Mouse (Mus musculus) liver, embryonic 13.5 days (tissue): Measurements from ENCODE around the gene Cstb. TPM values are rescaled to one million over a fixed set of nuclear protein-coding genes. Genes with fewer than 3 reads are reported as not detected.

ENCODE experiments used
- ATAC-seq: fragments of 200-750 bp; cut with Nextera tagmentation; 2 replicates; pipeline ENCODE4 v1.8.0; 2017; ENCODE audit warnings: low read depth, mild to moderate bottlenecking, moderate number of reproducible peaks, moderate library complexity
- DNase-seq: peaks from one replicate; pipeline ENCODE4 v3.0.0; 2022
- H3K27ac ChIP-seq: fragments of 300-500 bp; sonication (generic); 2 replicates; pipeline ENCODE4 v1.5.1; 2015; ENCODE audit warnings: moderate library complexity, mild to moderate bottlenecking, inconsistent platforms
- H3K27me3 ChIP-seq: fragments of 300-500 bp; sonication (generic); 2 replicates; pipeline ENCODE4 v1.6.1; 2015; ENCODE audit warnings: mild to moderate bottlenecking, inconsistent platforms
- H3K36me3 ChIP-seq: fragments of 300-500 bp; sonication (generic); 2 replicates; pipeline ENCODE4 v1.6.1; 2015; ENCODE audit warnings: mild to moderate bottlenecking, inconsistent platforms
- H3K4me1 ChIP-seq: fragments of 300-500 bp; sonication (generic); replicated peaks from 2 replicates; pipeline ENCODE4 v1.6.1; 2015; ENCODE audit warnings: inconsistent platforms
- H3K4me2 ChIP-seq: fragments of 300-500 bp; sonication (generic); 2 replicates; pipeline ENCODE4 v1.6.1; 2015; ENCODE audit warnings: inconsistent platforms, mild to moderate bottlenecking, moderate library complexity
- H3K4me3 ChIP-seq: fragments of 300-500 bp; sonication (generic); replicated peaks from 2 replicates; pipeline ENCODE4 v1.5.1; 2015; ENCODE audit warnings: mild to moderate bottlenecking, inconsistent platforms
- H3K9ac ChIP-seq: fragments of 300-500 bp; sonication (generic); 2 replicates; pipeline ENCODE4 v1.6.1; 2015; ENCODE audit warnings: mild to moderate bottlenecking, inconsistent platforms
- H3K9me3 ChIP-seq: fragments of 300-500 bp; sonication (generic); replicated peaks from 2 replicates; pipeline ENCODE4 v1.6.1; 2016; ENCODE audit warnings: inconsistent platforms
- WGBS: fragments of 180-500 bp; shearing (Covaris S2); methylation state at CpG from one replicate; pipeline ENCODE4 v1.1.7; 2015; ENCODE audit not compliant: insufficient replicate concordance; 5-methylcytosine and 5-hydroxymethylcytosine counted together
- polyA plus RNA-seq: library from polyadenylated mRNA; unstranded; fragments of >200 nt; fragmentation: Nextera tagmentation; extraction: Ambion mirVana; gene quantifications from 2 replicates; pipeline ENCODE4 v1.2.1, GENCODE M21; 2015

Cstb gene
- polyA plus RNA-seq, 1 experiment from 2014 or later: 97.6 TPM

DNA sequence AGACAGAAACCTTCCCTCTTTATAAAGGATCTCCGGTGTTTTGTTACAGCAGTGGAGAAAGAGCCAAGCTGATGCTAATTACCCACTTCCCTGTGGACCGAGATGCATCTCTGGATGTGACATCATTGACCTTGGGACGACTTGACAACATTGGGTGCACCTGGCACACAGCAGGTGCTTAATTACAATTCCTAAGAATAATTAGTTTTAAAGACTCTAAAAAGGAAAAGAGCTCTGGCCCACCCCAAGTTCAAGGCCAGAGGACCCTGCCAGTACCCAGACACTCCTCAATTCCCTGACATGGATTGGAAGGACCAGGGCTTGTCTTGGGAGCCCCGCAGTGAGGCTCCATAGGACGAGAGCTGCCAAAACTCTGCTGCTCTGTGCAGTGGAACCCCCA is 16.1 kb downstream of the Cstb start:
- H3K9me3 ChIP-seq: no peaks in the 10 kb centered on the region
- peaks cover 25% of the 10 kb centered on the region for H3K36me3 ChIP-seq
- DNase-seq (no peak), ATAC-seq (no peak)
- no peak overlapping the region for H3K4me3 ChIP-seq
- no peak overlapping the region for H3K9ac ChIP-seq
- no peaks in the 10 kb centered on the region for H3K4me1 ChIP-seq
- H3K4me2 ChIP-seq: no peak overlapping the region
- no peak overlapping the region for H3K27ac ChIP-seq
- no peaks in the 10 kb centered on the region for H3K27me3 ChIP-seq
- WGBS: 74% methylated on average over 5 of the region's 5 CpGs

DNA sequence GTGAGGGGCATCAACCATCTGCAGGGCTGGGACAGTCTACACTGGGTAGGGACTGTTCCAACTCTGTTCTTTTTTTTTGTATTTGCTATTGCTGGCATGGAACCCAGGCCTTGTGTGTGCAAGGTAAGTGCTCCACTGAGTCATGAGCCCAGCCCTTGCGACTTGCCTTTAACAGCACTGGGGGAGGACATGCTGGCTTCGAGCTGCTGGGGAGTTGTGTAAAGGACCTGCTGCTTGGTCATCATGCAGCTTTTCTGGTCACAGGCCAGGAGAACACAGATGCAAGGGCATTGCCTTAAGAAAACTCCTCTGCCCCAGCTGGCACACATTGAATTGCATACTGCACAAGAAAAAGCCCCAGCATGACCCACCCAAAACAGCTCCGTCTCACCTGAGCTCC is 16.8 kb downstream of the Cstb start:
- peaks cover 32% of the 10 kb centered on the region for H3K36me3 ChIP-seq
- no peaks in the 10 kb centered on the region for H3K27me3 ChIP-seq
- H3K9ac ChIP-seq: no peak overlapping the region
- no peak overlapping the region for H3K4me3 ChIP-seq
- 74% methylated on average over 3 of the region's 3 CpGs for WGBS
- H3K4me1 ChIP-seq: no peaks in the 10 kb centered on the region
- no peak overlapping the region for H3K27ac ChIP-seq
- no peaks in the 10 kb centered on the region for H3K9me3 ChIP-seq
- no peak overlapping the region for H3K4me2 ChIP-seq
- no peak for ATAC-seq
- DNase-seq: no peak

DNA sequence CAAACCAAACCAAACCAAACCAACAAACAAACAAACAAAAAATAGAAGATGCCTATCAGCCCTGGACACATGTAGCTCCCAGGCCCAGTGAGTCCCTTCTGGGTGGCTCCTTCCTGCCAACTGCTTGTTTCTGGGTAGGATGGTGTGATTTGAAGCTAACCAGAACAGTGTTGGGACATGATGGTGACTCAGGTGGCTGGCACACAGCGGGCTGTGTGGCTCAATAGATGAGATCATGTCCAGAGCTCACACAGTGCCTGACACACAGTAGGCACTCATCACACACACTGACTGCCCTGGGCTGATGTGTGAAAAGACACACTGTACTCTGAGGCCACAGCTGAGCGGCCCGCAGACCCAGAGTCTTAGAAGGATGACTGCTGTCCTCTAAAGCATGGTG is 20.7 kb downstream of the Cstb start:
- Histone ChIP-seq H3K27me3 (no peaks in the 10 kb centered on the region), H3K36me3 (peaks cover 62% of the 10 kb centered on the region), H3K9me3 (no peaks in the 10 kb centered on the region), H3K9ac (no peak overlapping the region), H3K27ac (no peak overlapping the region), H3K4me1 (no peaks in the 10 kb centered on the region), H3K4me3 (no peak overlapping the region), H3K4me2 (no peak overlapping the region)
- DNase-seq: no peak
- WGBS: 81% methylated on average over 3 of the region's 3 CpGs
- ATAC-seq: no peak

DNA sequence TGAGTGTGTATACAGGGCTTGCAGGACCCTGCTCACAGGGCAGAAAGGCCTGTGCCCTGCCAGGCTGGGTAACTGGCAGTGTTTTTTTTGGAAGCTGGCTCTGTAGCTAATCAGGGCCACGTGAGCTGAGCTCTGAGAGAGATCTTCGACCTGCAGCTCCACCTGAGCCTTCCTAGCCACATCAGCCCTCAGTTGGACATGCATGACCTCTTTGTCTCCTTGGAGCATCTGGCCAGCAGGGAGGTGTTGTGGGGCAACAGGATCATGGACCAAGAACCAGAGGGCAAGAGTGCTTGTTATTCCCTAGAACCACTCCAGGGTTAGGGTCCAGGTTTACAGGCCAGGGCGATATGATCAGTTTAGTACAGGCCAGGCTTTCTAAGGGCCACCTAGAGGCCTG is 21.9 kb downstream of the Cstb start:
- no peak overlapping the region for H3K4me2 ChIP-seq
- H3K27me3 ChIP-seq: no peaks in the 10 kb centered on the region
- H3K27ac ChIP-seq: no peak overlapping the region
- H3K4me1 ChIP-seq: no peaks in the 10 kb centered on the region
- 59% methylated on average over 3 of the region's 3 CpGs for WGBS
- no peak overlapping the region for H3K9ac ChIP-seq
- H3K36me3 ChIP-seq: peaks cover 58% of the 10 kb centered on the region
- ATAC-seq (no peak), DNase-seq (no peak)
- H3K9me3 ChIP-seq: no peaks in the 10 kb centered on the region
- no peak overlapping the region for H3K4me3 ChIP-seq

DNA sequence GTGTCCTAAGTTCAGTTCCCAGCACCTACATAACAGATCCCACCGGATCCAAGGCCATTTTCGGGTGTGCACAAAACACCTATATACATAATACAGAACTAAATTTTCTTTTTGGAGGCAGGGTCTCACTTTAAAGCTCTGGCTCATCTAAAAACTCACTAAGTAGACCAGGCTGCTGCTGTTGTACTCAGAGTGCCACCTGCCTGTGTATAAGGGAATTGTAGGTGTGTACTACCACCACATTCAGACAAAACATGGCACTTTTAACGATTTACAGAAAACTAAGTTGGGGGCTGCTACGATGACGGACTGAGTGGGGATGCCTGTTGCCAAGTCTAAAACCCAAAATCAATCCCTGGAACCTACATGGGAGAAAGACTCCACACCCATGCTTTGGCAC is 25.3 kb downstream of the Cstb start:
- H3K27me3 ChIP-seq: no peaks in the 10 kb centered on the region
- 78% methylated on average over 5 of the region's 5 CpGs for WGBS

DNA sequence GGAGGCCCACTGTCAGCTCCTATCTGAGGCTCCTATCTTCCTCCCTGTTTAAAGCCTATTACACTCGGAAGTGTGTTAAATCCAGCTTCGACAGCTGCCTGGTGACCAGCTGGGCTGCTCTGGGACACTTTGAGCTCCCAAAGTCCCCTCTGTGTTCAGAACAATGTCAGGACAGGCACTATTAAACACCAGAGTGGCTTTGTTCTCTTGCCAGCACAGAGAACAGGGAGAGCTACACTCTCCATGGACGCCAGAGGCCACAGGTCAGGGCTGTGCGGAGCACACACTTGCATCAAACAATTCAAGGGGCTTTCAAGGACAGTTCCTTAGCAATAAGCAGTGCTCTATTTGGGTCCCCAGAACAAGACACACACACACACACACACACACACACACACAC is 27.2 kb downstream of the Cstb start:
- Histone ChIP-seq H3K4me2 (no peak overlapping the region), H3K27me3 (no peaks in the 10 kb centered on the region), H3K27ac (no peak overlapping the region), H3K36me3 (peaks cover 27% of the 10 kb centered on the region), H3K9ac (no peak overlapping the region), H3K4me1 (peaks cover 7% of the 10 kb centered on the region), H3K9me3 (no peaks in the 10 kb centered on the region), H3K4me3 (no peak overlapping the region)
- 73% methylated on average over 4 of the region's 4 CpGs for WGBS
- no peak for DNase-seq
- ATAC-seq: no peak

More for the DNA sequence above, 25.3 kb downstream of the Cstb start:
- H3K27ac ChIP-seq: no peak overlapping the region
- no peaks in the 10 kb centered on the region for H3K9me3 ChIP-seq
- DNase-seq (no peak), ATAC-seq (no peak)
- H3K4me2 ChIP-seq: no peak overlapping the region
- peaks cover 42% of the 10 kb centered on the region for H3K36me3 ChIP-seq
- H3K4me3 ChIP-seq: no peak overlapping the region
- H3K4me1 ChIP-seq: no peaks in the 10 kb centered on the region
- H3K9ac ChIP-seq: no peak overlapping the region

DNA sequence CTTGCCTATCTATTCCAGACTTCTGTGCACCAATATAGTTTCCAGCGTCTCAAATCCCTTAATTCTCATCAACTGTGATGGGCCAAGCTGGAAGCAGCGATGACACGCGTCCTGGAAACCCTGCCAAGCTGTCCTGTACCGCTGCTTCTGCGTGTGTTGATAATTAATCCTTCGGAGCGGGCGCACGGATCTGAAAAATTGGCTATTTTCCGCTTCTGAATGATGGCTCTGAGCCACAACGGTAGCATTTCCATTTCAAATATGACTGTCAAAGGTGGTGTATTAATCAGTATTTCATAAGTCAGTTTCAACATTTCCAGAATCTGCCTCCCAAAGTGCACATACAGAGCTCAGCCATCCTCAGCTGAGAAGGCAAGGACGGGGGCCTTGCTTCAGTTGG is 31.2 kb downstream of the Cstb start:
- WGBS: 84% methylated on average over 13 of the region's 13 CpGs
- Histone ChIP-seq H3K27ac (no peak overlapping the region), H3K9me3 (no peaks in the 10 kb centered on the region), H3K9ac (no peak overlapping the region), H3K4me2 (no peak overlapping the region), H3K36me3 (no peaks in the 10 kb centered on the region), H3K4me1 (peaks cover 30% of the 10 kb centered on the region), H3K4me3 (no peak overlapping the region), H3K27me3 (no peaks in the 10 kb centered on the region)
- no peak for DNase-seq
- ATAC-seq: no peak

DNA sequence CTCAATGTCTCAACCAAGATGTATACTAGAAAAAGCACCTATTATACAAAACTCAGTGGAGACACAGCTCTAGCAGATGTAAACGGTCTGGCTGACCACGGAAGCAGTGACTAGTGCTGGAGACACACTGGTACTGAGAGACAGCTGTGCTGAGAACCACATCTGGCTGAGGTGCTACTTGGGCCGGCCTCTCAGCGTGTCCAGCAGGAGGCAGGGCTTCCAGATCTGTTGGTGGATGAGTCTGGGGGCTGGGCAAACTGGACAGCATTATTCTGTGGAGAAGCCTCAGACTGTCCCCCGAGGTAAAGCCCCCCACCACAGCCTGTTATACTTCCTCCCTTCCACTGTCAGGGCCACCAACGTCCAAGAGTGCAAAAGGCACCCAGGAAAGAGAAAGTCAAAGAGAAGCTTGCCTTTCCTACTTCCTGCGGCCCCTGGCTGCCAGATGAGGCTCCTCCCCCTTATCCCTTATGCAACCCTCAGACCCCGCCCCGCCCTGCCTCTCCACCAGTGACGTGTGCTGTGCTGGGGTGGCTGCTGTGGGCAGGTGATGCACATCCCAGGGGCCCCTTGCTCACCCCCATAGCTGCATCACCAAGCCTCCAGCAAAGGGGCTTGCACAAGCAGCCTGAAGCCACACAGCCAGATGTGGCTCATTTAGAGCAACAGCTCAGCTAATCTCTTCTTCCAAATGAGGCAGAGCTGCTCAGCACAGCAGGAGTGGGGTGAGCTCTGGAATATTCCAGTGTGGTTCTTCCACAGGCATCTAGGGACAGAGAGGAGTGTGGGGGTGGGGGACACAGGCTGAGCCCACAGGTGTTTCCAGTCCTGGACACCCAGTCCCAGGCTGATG is 32.3 kb downstream of the Cstb start:
- Histone ChIP-seq H3K27ac (peak overlapping the region; percentile 27; the same call in 1 of the 2 replicates), H3K4me2 (peak overlapping the region; percentile 59), H3K9me3 (no peaks in the 10 kb centered on the region), H3K4me1 (peaks cover 37% of the 10 kb centered on the region), H3K4me3 (peak overlapping the region; percentile 25), H3K9ac (no peak overlapping the region), H3K36me3 (no peaks in the 10 kb centered on the region), H3K27me3 (no peaks in the 10 kb centered on the region)
- ATAC-seq (peak; percentile 70), DNase-seq (peak; percentile 53)
- WGBS: 20% methylated on average over 10 of the region's 10 CpGs

DNA sequence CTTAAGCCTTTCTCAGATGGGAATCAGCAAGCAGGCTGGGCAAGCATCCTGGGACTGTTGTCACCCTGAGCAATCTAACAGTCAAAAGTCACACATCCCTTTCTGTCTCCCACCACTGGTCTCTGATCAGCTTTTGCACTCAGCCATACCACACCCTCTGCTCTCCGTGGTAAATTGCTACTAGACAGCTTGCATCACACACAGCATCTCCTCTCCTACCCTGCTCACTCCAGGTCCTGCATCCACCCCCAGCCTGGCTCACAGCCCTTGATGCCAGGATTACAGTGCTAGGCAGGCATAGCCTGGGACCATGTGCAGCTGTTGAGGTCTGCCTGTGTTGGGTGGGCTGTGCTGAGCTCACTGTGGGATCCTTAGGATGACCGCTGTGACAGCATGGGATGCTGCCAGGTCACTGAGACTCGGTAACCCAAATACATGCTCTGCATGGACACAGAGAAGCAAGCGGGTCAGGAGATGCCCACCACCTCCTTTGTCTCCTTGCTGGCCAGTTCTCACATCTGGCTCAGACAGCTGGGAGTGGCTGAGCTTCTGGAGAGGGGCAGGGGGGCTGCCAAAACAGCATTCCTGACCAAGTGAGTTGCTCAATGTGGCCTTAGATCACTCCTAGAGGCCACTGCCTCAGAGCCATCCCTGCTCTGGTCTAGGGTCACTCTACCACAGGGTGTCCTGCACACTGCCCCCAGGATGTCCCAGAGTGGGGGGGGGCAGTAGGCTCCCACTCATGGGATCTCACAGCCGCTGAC is 33.1 kb downstream of the Cstb start:
- Histone ChIP-seq H3K27me3 (no peaks in the 10 kb centered on the region), H3K4me3 (no peak overlapping the region), H3K4me1 (peaks cover 45% of the 10 kb centered on the region), H3K9ac (no peak overlapping the region), H3K9me3 (no peaks in the 10 kb centered on the region), H3K27ac (no peak overlapping the region), H3K36me3 (no peaks in the 10 kb centered on the region), H3K4me2 (no peak overlapping the region)
- ATAC-seq (peak; percentile 4; the same call in 1 of the 2 replicates), DNase-seq (no peak)
- WGBS: 64% methylated on average over 5 of the region's 5 CpGs

DNA sequence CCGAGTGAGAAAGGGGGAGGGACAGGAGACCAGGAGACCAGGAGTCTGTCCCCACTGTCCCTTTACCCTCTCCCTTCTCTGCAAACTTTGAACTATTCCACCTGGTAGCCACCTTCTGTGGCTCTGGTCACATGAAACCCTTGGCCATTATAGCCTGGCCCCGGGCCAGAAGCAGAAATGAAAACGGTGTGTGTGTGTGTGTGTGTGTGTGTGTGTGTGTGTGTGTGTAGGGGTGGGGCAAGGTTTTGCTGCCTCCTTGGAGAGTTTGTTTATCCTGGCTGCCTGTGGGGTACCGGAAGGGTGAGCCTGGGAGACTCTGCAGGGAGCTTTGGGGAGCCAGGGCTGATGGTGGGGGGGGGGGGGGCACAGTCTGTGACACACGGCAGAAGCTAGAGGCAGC is 35.0 kb downstream of the Cstb start:
- no peaks in the 10 kb centered on the region for H3K9me3 ChIP-seq
- no peak overlapping the region for H3K4me2 ChIP-seq
- H3K4me1 ChIP-seq: peaks cover 64% of the 10 kb centered on the region
- no peaks in the 10 kb centered on the region for H3K27me3 ChIP-seq
- WGBS: 65% methylated on average over 5 of the region's 5 CpGs
- no peak for ATAC-seq
- no peak overlapping the region for H3K4me3 ChIP-seq
- no peaks in the 10 kb centered on the region for H3K36me3 ChIP-seq
- H3K27ac ChIP-seq: no peak overlapping the region
- H3K9ac ChIP-seq: no peak overlapping the region
- DNase-seq: no peak

DNA sequence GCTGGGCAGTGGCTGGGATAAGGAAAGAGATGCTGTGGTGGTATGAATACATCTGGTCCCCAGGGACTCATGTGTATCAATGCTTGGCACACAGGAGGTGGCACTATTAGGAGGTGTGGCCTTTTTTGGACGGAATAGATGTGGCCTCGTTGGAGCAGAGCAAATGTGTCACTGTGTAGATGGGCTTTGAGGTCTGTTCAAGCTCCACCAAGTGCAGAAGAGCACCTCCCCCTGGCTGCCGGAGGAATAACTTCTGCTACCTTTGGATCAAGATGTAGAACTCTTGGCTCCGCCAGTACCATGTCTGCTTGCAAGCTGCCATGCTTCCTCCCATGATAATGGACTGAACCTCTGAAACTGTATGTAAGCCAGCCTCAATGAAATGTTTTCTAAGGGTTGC is 36.3 kb downstream of the Cstb start:
- no peak overlapping the region for H3K9ac ChIP-seq
- no peak overlapping the region for H3K4me3 ChIP-seq
- no peaks in the 10 kb centered on the region for H3K9me3 ChIP-seq
- no peaks in the 10 kb centered on the region for H3K27me3 ChIP-seq
- no peak overlapping the region for H3K27ac ChIP-seq
- ATAC-seq (no peak), DNase-seq (no peak)
- H3K36me3 ChIP-seq: no peaks in the 10 kb centered on the region
- no peak overlapping the region for H3K4me2 ChIP-seq
- WGBS: 53% methylated on average over 4 of the region's 4 CpGs
- peaks cover 66% of the 10 kb centered on the region for H3K4me1 ChIP-seq
